Mouse (Mus musculus) c-Kit-positive CD71-positive TER-119-positive erythroid progenitor cells, embryonic 14.5 days (primary cell): ENCODE measurements at regions not wholly inside any gene's neighbourhood (a gene's known extent, or its start where the extent isn't known, plus 50 kb on each side); places are given as distances from the start of the nearest gene placed in this dataset.

Experiments used
- DNase-seq: peaks from one replicate; pipeline ENCODE4 v3.0.0-alpha.2; 2013; ENCODE audit warnings: low spot score

GRCm38 (mm10) chr8:107717856-107718255, 129.6 kb upstream of the Psmd7 start:
- DNase-seq: no peak

GRCm38 (mm10) chr8:107719656-107720055, 131.4 kb upstream of the Psmd7 start:
- DNase-seq: no peak

GRCm38 (mm10) chr8:107726716-107727115, 138.5 kb upstream of the Psmd7 start:
- DNase-seq: no peak

- no peak for DNase-seq
Observed at GRCm38 (mm10) chr8:107727276-107727675, 139.0 kb upstream of the Psmd7 start.

- no peak for DNase-seq
Observed at GRCm38 (mm10) chr8:107739091-107739490, 150.8 kb upstream of the Psmd7 start.

GRCm38 (mm10) chr8:107757083-107757482, 168.8 kb upstream of the Psmd7 start:
- no peak for DNase-seq

- no peak for DNase-seq
Observed at GRCm38 (mm10) chr8:107758637-107759036, 170.4 kb upstream of the Psmd7 start.

- DNase-seq: no peak
Observed at GRCm38 (mm10) chr8:107776906-107777305, 165.5 kb upstream of the Zfhx3 start.

GRCm38 (mm10) chr8:107785771-107786170, 156.7 kb upstream of the Zfhx3 start:
- DNase-seq: no peak

GRCm38 (mm10) chr8:107792286-107792685, 150.2 kb upstream of the Zfhx3 start:
- DNase-seq: no peak

- DNase-seq: no peak
Observed at GRCm38 (mm10) chr8:107814931-107815330, 127.5 kb upstream of the Zfhx3 start.

- no peak for DNase-seq
Observed at GRCm38 (mm10) chr8:107815775-107816174, 126.7 kb upstream of the Zfhx3 start.

GRCm38 (mm10) chr8:107817796-107818195, 124.6 kb upstream of the Zfhx3 start:
- DNase-seq: no peak

GRCm38 (mm10) chr8:107820174-107820760, 122.2 kb upstream of the Zfhx3 start:
- DNase-seq: no peak

GRCm38 (mm10) chr8:107821522-107821921, 120.9 kb upstream of the Zfhx3 start:
- no peak for DNase-seq

- no peak for DNase-seq
Observed at GRCm38 (mm10) chr8:107824096-107824495, 118.3 kb upstream of the Zfhx3 start.

GRCm38 (mm10) chr8:107824640-107825039, 117.8 kb upstream of the Zfhx3 start:
- no peak for DNase-seq

GRCm38 (mm10) chr8:107827500-107828125, 114.8 kb upstream of the Zfhx3 start:
- no peak for DNase-seq

- DNase-seq: no peak
Observed at GRCm38 (mm10) chr8:107828541-107828940, 113.9 kb upstream of the Zfhx3 start.

- no peak for DNase-seq
Observed at GRCm38 (mm10) chr8:107833481-107833880, 109.0 kb upstream of the Zfhx3 start.

GRCm38 (mm10) chr8:107846141-107846540, 96.3 kb upstream of the Zfhx3 start:
- no peak for DNase-seq

- DNase-seq: no peak
Observed at GRCm38 (mm10) chr8:107851236-107852043, 91.0 kb upstream of the Zfhx3 start.

- DNase-seq: no peak
Observed at GRCm38 (mm10) chr8:107859770-107860169, 82.7 kb upstream of the Zfhx3 start.
